Mouse (Mus musculus): Measurements from ENCODE around the gene Ggt5. TPM values are rescaled to one million over a fixed set of nuclear protein-coding genes. Genes with fewer than 3 reads are reported as not detected.
A peak's percentile ranks its signal among the peaks of the same experiment; 100 is the strongest.

The Ggt5 gene
- polyA plus RNA-seq, 1 experiment from 2014 or later = 6.1 TPM

- Histone ChIP-seq H3K4me2 (peak overlapping the region; percentile 17), H3K9ac (no peak overlapping the region)
- ATAC-seq (ENCODE audit: insufficient number of reproducible peaks, low FRiP score) = no peak
These were observed 20.7 kb upstream of the Ggt5 start for GRCm38 (mm10) chr10:75568441-75568840.

GRCm38 (mm10) chr10:75568851-75569250 is 20.3 kb upstream of the Ggt5 start:
- no peaks in the 10 kb centered on the region for H3K36me3 ChIP-seq
- H3K27me3 ChIP-seq (replicated peaks) = peaks cover 23% of the 10 kb centered on the region
- H3K9me3 ChIP-seq (replicated peaks) = no peaks in the 10 kb centered on the region
- H3K4me3 ChIP-seq = no peak overlapping the region
- no peak overlapping the region for H3K9ac ChIP-seq
- peaks cover 10% of the 10 kb centered on the region for H3K4me1 ChIP-seq (replicated peaks)
- WGBS = 16% methylated on average over 4 of the region's 4 CpGs
- H3K27ac ChIP-seq (ENCODE audit: poor library complexity, severe bottlenecking) = no peak overlapping the region
- H3K4me2 ChIP-seq = peak overlapping the region; percentile 17; the same call in 1 of the 2 replicates
- no peak for ATAC-seq (ENCODE audit: insufficient number of reproducible peaks, low FRiP score)

More at GRCm38 (mm10) chr10:75568441-75568840, 20.7 kb upstream of the Ggt5 start:
- no peak overlapping the region for H3K4me3 ChIP-seq
- WGBS = 7% methylated on average over 11 of the region's 11 CpGs
- no peaks in the 10 kb centered on the region for H3K36me3 ChIP-seq
- peaks cover 27% of the 10 kb centered on the region for H3K27me3 ChIP-seq (replicated peaks)
- H3K27ac ChIP-seq (ENCODE audit: poor library complexity, severe bottlenecking) = no peak overlapping the region
- H3K9me3 ChIP-seq (replicated peaks) = no peaks in the 10 kb centered on the region
- peaks cover 10% of the 10 kb centered on the region for H3K4me1 ChIP-seq (replicated peaks)

GRCm38 (mm10) chr10:75570981-75571657 is 18.0 kb upstream of the Ggt5 start:
- Histone ChIP-seq H3K27ac (ENCODE audit: poor library complexity, severe bottlenecking) (no peak overlapping the region), H3K4me1 (replicated peaks) (peaks cover 10% of the 10 kb centered on the region), H3K9me3 (replicated peaks) (no peaks in the 10 kb centered on the region), H3K36me3 (no peaks in the 10 kb centered on the region), H3K9ac (no peak overlapping the region), H3K4me3 (no peak overlapping the region), H3K27me3 (replicated peaks) (peaks cover 10% of the 10 kb centered on the region; the same call in 1 of the 2 replicates), H3K4me2 (no peak overlapping the region)
- no peak for ATAC-seq (ENCODE audit: insufficient number of reproducible peaks, low FRiP score)
- 32% methylated on average over 10 of the region's 10 CpGs for WGBS

- Histone ChIP-seq H3K9me3 (replicated peaks) (no peaks in the 10 kb centered on the region), H3K4me1 (replicated peaks) (peaks cover 10% of the 10 kb centered on the region), H3K27me3 (replicated peaks) (peaks cover 10% of the 10 kb centered on the region; the same call in 1 of the 2 replicates), H3K4me3 (no peak overlapping the region), H3K9ac (no peak overlapping the region), H3K27ac (ENCODE audit: poor library complexity, severe bottlenecking) (no peak overlapping the region), H3K36me3 (no peaks in the 10 kb centered on the region), H3K4me2 (no peak overlapping the region)
- whole genome bisulfite sequencing = 41% methylated on average over 9 of the region's 9 CpGs
- no peak for ATAC-seq (ENCODE audit: insufficient number of reproducible peaks, low FRiP score)
These were observed 17.2 kb upstream of the Ggt5 start for GRCm38 (mm10) chr10:75571937-75572336.

GRCm38 (mm10) chr10:75573181-75573580 is 16.0 kb upstream of the Ggt5 start:
- 72% methylated on average over 10 of the region's 10 CpGs for WGBS
- ATAC-seq (ENCODE audit: insufficient number of reproducible peaks, low FRiP score) = no peak
- no peak overlapping the region for H3K4me2 ChIP-seq
- no peak overlapping the region for H3K27ac ChIP-seq (ENCODE audit: poor library complexity, severe bottlenecking)
- peaks cover 8% of the 10 kb centered on the region for H3K4me1 ChIP-seq (replicated peaks)
- no peak overlapping the region for H3K9ac ChIP-seq
- peaks cover 10% of the 10 kb centered on the region; the same call in 1 of the 2 replicates for H3K27me3 ChIP-seq (replicated peaks)
- H3K4me3 ChIP-seq = no peak overlapping the region
- H3K9me3 ChIP-seq (replicated peaks) = no peaks in the 10 kb centered on the region
- no peaks in the 10 kb centered on the region for H3K36me3 ChIP-seq

- ATAC-seq (ENCODE audit: insufficient number of reproducible peaks, low FRiP score) = no peak
- Histone ChIP-seq H3K4me3 (no peak overlapping the region), H3K36me3 (no peaks in the 10 kb centered on the region), H3K4me1 (replicated peaks) (peaks cover under 1% of the 10 kb centered on the region; the same call in 1 of the 2 replicates), H3K9ac (no peak overlapping the region), H3K27ac (ENCODE audit: poor library complexity, severe bottlenecking) (no peak overlapping the region), H3K9me3 (replicated peaks) (no peaks in the 10 kb centered on the region), H3K4me2 (no peak overlapping the region), H3K27me3 (replicated peaks) (peaks cover 5% of the 10 kb centered on the region; the same call in 1 of the 2 replicates)
- WGBS = 80% methylated on average over 9 of the region's 9 CpGs
These were observed 15.2 kb upstream of the Ggt5 start for GRCm38 (mm10) chr10:75573965-75574364.

GRCm38 (mm10) chr10:75579129-75579528 is 10.0 kb upstream of the Ggt5 start:
- H3K27me3 ChIP-seq (replicated peaks) = peaks cover 19% of the 10 kb centered on the region
- H3K9me3 ChIP-seq (replicated peaks) = no peaks in the 10 kb centered on the region
- ATAC-seq (ENCODE audit: insufficient number of reproducible peaks, low FRiP score) = no peak
- H3K4me2 ChIP-seq = no peak overlapping the region
- no peaks in the 10 kb centered on the region for H3K36me3 ChIP-seq
- 75% methylated on average over 6 of the region's 6 CpGs for WGBS
- H3K9ac ChIP-seq = no peak overlapping the region
- H3K4me3 ChIP-seq = no peak overlapping the region
- H3K4me1 ChIP-seq (replicated peaks) = no peaks in the 10 kb centered on the region
- no peak overlapping the region for H3K27ac ChIP-seq (ENCODE audit: poor library complexity, severe bottlenecking)

GRCm38 (mm10) chr10:75585876-75586552 is 3.1 kb upstream of the Ggt5 start:
- peaks cover 22% of the 10 kb centered on the region for H3K4me1 ChIP-seq (replicated peaks)
- H3K4me3 ChIP-seq = no peak overlapping the region
- WGBS = 19% methylated on average over 20 of the region's 20 CpGs
- H3K27me3 ChIP-seq (replicated peaks) = peaks cover 37% of the 10 kb centered on the region
- no peaks in the 10 kb centered on the region for H3K9me3 ChIP-seq (replicated peaks)
- H3K4me2 ChIP-seq = peak overlapping the region; percentile 48
- H3K36me3 ChIP-seq = no peaks in the 10 kb centered on the region
- no peak for ATAC-seq (ENCODE audit: insufficient number of reproducible peaks, low FRiP score)
- no peak overlapping the region for H3K27ac ChIP-seq (ENCODE audit: poor library complexity, severe bottlenecking)
- H3K9ac ChIP-seq = no peak overlapping the region

- Histone ChIP-seq H3K27me3 (replicated peaks) (peaks cover 37% of the 10 kb centered on the region), H3K9ac (no peak overlapping the region), H3K4me3 (no peak overlapping the region), H3K27ac (ENCODE audit: poor library complexity, severe bottlenecking) (no peak overlapping the region), H3K4me1 (replicated peaks) (peaks cover 26% of the 10 kb centered on the region), H3K36me3 (no peaks in the 10 kb centered on the region), H3K4me2 (no peak overlapping the region), H3K9me3 (replicated peaks) (no peaks in the 10 kb centered on the region)
- 68% methylated on average over 1 of the region's 1 CpGs for WGBS
- ATAC-seq (ENCODE audit: insufficient number of reproducible peaks, low FRiP score) = no peak
These were observed 2.6 kb upstream of the Ggt5 start for GRCm38 (mm10) chr10:75586553-75586879.

- no peak for ATAC-seq (ENCODE audit: insufficient number of reproducible peaks, low FRiP score)
- no peak overlapping the region for H3K27ac ChIP-seq (ENCODE audit: poor library complexity, severe bottlenecking)
- WGBS = 68% methylated on average over 4 of the region's 4 CpGs
These were observed 1.4 kb upstream of the Ggt5 start for GRCm38 (mm10) chr10:75587781-75588180.

GRCm38 (mm10) chr10:75588336-75588735 is 804 bp upstream of the Ggt5 start:
- Histone ChIP-seq H3K4me2 (no peak overlapping the region), H3K36me3 (no peaks in the 10 kb centered on the region), H3K9ac (no peak overlapping the region), H3K9me3 (replicated peaks) (no peaks in the 10 kb centered on the region), H3K27me3 (replicated peaks) (peaks cover 26% of the 10 kb centered on the region), H3K4me1 (replicated peaks) (peaks cover 32% of the 10 kb centered on the region), H3K27ac (ENCODE audit: poor library complexity, severe bottlenecking) (no peak overlapping the region), H3K4me3 (no peak overlapping the region)
- 47% methylated on average over 5 of the region's 5 CpGs for WGBS
- ATAC-seq (ENCODE audit: insufficient number of reproducible peaks, low FRiP score) = no peak

More at GRCm38 (mm10) chr10:75587781-75588180, 1.4 kb upstream of the Ggt5 start:
- Histone ChIP-seq H3K4me3 (no peak overlapping the region), H3K36me3 (no peaks in the 10 kb centered on the region), H3K9ac (no peak overlapping the region), H3K4me1 (replicated peaks) (peaks cover 32% of the 10 kb centered on the region), H3K9me3 (replicated peaks) (no peaks in the 10 kb centered on the region), H3K4me2 (no peak overlapping the region), H3K27me3 (replicated peaks) (peaks cover 29% of the 10 kb centered on the region)
